Mouse (Mus musculus): ENCODE data around the gene Rps24. TPM values are rescaled to one million over a fixed set of nuclear protein-coding genes. Genes with fewer than 3 reads are reported as not detected.
"Not testable (repeated sequence)": the region's sequence is repeated elsewhere in the genome, so short reads cannot be mapped to it uniquely, and the experiment has no call there.

Rps24 gene
- polyA plus RNA-seq (2012; ENCODE audit: insufficient read depth, insufficient read length, missing spikeins): 2,792 and 3,232 TPM in 2 replicates

DNA sequence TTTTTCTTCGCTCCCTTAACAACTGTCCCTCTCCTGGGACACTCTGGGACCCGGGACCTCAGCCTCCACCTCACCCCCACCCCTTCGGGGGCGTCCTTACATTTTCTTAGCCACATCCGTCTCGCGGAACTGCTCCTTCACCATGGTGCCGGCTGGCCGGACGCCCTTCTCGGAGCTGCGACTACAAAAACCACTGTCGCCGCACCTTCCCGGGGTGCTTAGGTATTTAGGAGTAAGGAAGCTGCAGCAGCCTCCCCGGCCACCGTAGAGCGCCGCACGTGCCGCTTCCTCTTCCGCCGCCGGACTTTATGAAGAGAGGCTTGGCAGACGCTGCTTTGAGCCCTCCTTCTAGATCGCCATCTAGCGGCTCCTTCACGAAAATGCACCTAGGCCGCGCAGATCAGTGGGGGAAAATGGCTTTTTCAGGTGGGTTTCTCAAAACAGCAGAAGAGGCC, at the start of gene Rps24, which contains the start of gene Polr3a:
Gene Rps24, plus strand, starts transcription at position 353 of the 455 bp plus-strand sequence.
Gene Polr3a, minus strand, starts transcription at position 286 of the 455 bp plus-strand sequence.
- H3K4me1 ChIP-seq (ENCODE audit: control insufficient read depth, insufficient read depth, low read length): peaks cover 11% of the 10 kb centered on the region
- H3K4me3 ChIP-seq (ENCODE audit: insufficient read depth, low read length): peak within 1 kb of the TSS; percentile 87
- no peak within 1 kb of the TSS for H3K27ac ChIP-seq (ENCODE audit: insufficient read depth, low read depth, low read length)
- TF ChIP-seq CTCF (IDR thresholded peaks at IDR 0.05; ENCODE audit: low read depth, low read length) (0 out of 2 replicates have a peak, but pooled peaks have one; percentile 31), POLR2A (IDR thresholded peaks at IDR 0.05; ENCODE audit: borderline replicate concordance, low read depth, low read length) (no peak)

- H3K4me1 ChIP-seq (ENCODE audit: control insufficient read depth, insufficient read depth, low read length); H3K4me3 ChIP-seq (ENCODE audit: insufficient read depth, low read length); H3K27ac ChIP-seq (ENCODE audit: insufficient read depth, low read depth, low read length): not testable (repeated sequence)
Measured at GRCm38 (mm10) chr14:24443529-24443928, 43.4 kb upstream of the Rps24 start.

DNA sequence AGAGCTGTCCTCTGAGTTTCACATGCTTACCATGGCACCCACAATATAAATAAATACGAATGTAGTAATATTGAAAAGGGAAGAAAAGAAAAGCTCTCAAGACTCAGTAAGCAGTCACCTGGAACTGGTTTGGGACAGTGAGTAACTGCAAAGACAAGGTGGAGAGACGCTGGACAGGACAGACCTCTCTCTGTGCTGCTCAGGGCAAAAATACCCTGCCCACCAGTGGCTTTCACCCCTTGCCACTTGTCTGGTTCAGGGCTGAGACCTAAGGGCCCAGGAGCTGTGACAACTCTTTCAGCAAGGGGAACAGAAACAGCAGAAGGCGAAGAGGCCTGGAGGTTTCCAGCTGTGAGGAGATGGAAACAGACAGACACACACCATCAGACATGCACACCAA, 28.7 kb upstream of the Rps24 start:
- H3K4me3 ChIP-seq (ENCODE audit: insufficient read depth, low read length): no peak overlapping the region
- H3K27ac ChIP-seq (ENCODE audit: insufficient read depth, low read depth, low read length): no peak overlapping the region
- TF ChIP-seq POLR2A (IDR thresholded peaks at IDR 0.05; ENCODE audit: borderline replicate concordance, low read depth, low read length): no peak
- TF ChIP-seq CTCF (IDR thresholded peaks at IDR 0.05; ENCODE audit: low read depth, low read length): no peak
- no peaks in the 10 kb centered on the region for H3K4me1 ChIP-seq (ENCODE audit: control insufficient read depth, insufficient read depth, low read length)

- H3K27ac ChIP-seq (ENCODE audit: insufficient read depth, low read depth, low read length): no peak overlapping the region
- H3K4me3 ChIP-seq (ENCODE audit: insufficient read depth, low read length): no peak overlapping the region
- TF ChIP-seq POLR2A (IDR thresholded peaks at IDR 0.05; ENCODE audit: borderline replicate concordance, low read depth, low read length) (no peak), CTCF (IDR thresholded peaks at IDR 0.05; ENCODE audit: low read depth, low read length) (no peak)
- H3K4me1 ChIP-seq (ENCODE audit: control insufficient read depth, insufficient read depth, low read length): no peaks in the 10 kb centered on the region
Measured at GRCm38 (mm10) chr14:24468806-24469205, 18.1 kb upstream of the Rps24 start.

- H3K4me1 ChIP-seq (ENCODE audit: control insufficient read depth, insufficient read depth, low read length): peaks cover 11% of the 10 kb centered on the region
- no peak overlapping the region for H3K27ac ChIP-seq (ENCODE audit: insufficient read depth, low read depth, low read length)
- H3K4me3 ChIP-seq (ENCODE audit: insufficient read depth, low read length): peak overlapping the region; percentile 87
- TF ChIP-seq CTCF (IDR thresholded peaks at IDR 0.05; ENCODE audit: low read depth, low read length): no peak
- no peak for TF ChIP-seq POLR2A (IDR thresholded peaks at IDR 0.05; ENCODE audit: borderline replicate concordance, low read depth, low read length)
Measured at GRCm38 (mm10) chr14:24486241-24486767, 621 bp upstream of the Rps24 start.

GRCm38 (mm10) chr14:24489772-24490171, 2.8 kb downstream of the Rps24 start:
- not testable (repeated sequence) for H3K27ac ChIP-seq (ENCODE audit: insufficient read depth, low read depth, low read length); H3K4me3 ChIP-seq (ENCODE audit: insufficient read depth, low read length)
- peaks cover 30% of the 10 kb centered on the region for H3K4me1 ChIP-seq (ENCODE audit: control insufficient read depth, insufficient read depth, low read length)

DNA sequence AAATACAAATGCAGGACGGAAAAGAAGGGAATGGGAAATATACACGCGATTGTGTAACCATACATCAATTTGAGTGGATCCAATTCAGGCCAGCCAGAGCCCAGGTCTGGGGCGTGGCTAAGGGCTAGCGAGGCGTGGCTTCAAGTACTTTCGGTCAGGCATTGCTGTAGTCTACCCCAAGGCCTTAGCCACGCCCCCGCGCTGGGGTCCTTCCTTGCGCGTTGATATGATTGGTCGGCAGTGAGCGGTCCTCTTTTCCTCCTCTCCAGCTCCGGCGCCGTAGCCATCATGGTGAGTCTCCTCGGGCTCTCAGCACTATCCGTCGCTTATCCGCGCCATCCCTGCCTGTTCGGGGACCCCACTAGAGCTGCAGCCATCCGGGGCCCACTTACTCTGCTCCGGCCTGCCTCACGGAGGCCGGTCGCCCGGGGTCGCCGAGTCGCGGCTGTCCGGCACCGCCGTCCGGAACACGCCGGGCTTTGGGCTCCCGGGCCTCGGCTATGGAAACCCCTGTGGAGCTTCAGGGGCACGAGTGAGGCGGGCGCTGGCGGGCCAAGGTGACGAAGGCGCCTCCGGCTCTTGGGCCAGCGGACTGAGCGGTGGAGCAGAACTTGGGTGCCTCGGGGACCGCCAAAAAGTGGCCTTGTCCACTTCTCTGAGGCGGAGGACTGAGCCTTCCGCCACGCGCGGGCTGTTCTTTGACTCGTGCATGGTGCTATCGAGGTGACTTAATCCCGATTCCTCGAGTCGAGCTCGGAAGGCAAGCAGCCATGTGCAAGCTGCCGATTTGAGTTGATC, 3.7 kb downstream of the Rps24 start:
- Histone ChIP-seq H3K4me3 (ENCODE audit: insufficient read depth, low read length) (peak overlapping the region; percentile 100), H3K27ac (ENCODE audit: insufficient read depth, low read depth, low read length) (peak overlapping the region; percentile 80), H3K4me1 (ENCODE audit: control insufficient read depth, insufficient read depth, low read length) (peaks cover 26% of the 10 kb centered on the region)
- peak; percentile 86 for TF ChIP-seq POLR2A (IDR thresholded peaks at IDR 0.05; ENCODE audit: borderline replicate concordance, low read depth, low read length)
- no peak for TF ChIP-seq CTCF (IDR thresholded peaks at IDR 0.05; ENCODE audit: low read depth, low read length)

DNA sequence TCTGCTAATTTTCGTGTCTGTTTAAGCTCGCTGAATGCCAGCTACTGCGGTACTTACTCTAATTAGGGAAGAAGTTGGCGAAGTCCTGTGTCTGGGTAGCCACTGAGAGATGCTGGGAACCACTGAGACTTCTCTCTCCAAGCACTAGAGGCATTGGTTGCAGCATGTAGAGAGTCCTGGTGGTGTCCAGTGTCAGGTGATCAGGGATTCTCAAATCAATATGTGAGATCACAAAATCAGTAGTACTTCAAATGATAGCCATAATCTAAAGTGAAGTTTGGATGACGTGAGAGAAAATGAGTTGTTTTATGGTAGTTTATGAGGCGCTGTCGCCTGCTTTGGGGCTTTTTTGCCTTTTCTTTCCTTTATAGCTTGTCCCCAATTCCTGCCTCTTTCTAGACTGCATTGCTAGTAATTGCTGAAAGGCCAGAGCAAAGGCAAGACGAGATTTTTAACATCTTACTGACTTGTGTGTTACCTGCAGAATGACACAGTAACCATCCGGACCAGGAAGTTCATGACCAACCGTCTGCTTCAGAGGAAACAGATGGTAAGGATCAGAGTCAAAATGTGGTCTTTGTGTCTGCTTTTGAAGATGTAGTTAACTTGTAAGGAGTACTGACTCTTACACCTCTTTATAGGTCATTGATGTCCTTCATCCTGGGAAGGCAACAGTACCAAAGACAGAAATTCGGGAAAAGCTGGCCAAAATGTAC, 4.5 kb downstream of the Rps24 start:
- H3K4me3 ChIP-seq (ENCODE audit: insufficient read depth, low read length): peak overlapping the region; percentile 100
- H3K27ac ChIP-seq (ENCODE audit: insufficient read depth, low read depth, low read length): peak overlapping the region; percentile 80
- TF ChIP-seq CTCF (IDR thresholded peaks at IDR 0.05; ENCODE audit: low read depth, low read length) (no peak), POLR2A (IDR thresholded peaks at IDR 0.05; ENCODE audit: borderline replicate concordance, low read depth, low read length) (no peak)
- peaks cover 22% of the 10 kb centered on the region for H3K4me1 ChIP-seq (ENCODE audit: control insufficient read depth, insufficient read depth, low read length)

DNA sequence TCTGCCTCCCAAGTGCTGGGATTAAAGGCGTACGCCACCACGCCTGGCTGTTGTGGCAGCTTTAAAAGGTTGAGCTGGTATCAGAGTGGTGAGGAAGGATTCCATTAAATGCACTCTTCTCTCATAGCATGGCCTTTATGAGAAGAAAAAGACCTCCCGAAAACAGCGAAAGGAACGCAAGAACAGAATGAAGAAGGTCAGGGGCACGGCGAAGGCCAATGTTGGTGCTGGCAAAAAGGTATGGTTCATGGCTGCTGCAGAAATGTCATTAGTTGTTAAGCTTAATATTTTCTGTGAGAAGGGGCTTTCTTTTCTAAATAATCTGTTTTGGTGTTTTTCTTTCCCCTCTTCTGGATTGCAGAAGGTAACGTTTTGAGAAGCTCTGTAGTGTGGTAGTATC, 6.3 kb downstream of the Rps24 start:
- TF ChIP-seq POLR2A (IDR thresholded peaks at IDR 0.05; ENCODE audit: borderline replicate concordance, low read depth, low read length) (no peak), CTCF (IDR thresholded peaks at IDR 0.05; ENCODE audit: low read depth, low read length) (no peak)
- peak overlapping the region; percentile 100; the same call in 1 of the 2 replicates for H3K4me3 ChIP-seq (ENCODE audit: insufficient read depth, low read length)
- H3K27ac ChIP-seq (ENCODE audit: insufficient read depth, low read depth, low read length): no peak overlapping the region
- H3K4me1 ChIP-seq (ENCODE audit: control insufficient read depth, insufficient read depth, low read length): peaks cover 22% of the 10 kb centered on the region

GRCm38 (mm10) chr14:24496507-24496906, 9.6 kb downstream of the Rps24 start:
- Histone ChIP-seq H3K4me3 (ENCODE audit: insufficient read depth, low read length) (no peak overlapping the region), H3K4me1 (ENCODE audit: control insufficient read depth, insufficient read depth, low read length) (peaks cover 19% of the 10 kb centered on the region), H3K27ac (ENCODE audit: insufficient read depth, low read depth, low read length) (no peak overlapping the region)
- TF ChIP-seq CTCF (IDR thresholded peaks at IDR 0.05; ENCODE audit: low read depth, low read length) (no peak), POLR2A (IDR thresholded peaks at IDR 0.05; ENCODE audit: borderline replicate concordance, low read depth, low read length) (no peak)

Data from bone marrow macrophage, adult 2 months (primary cell).